Mouse (Mus musculus) B cell, adult 2 months (primary cell): ENCODE data around the gene Slc37a3.

Source experiments
- DNase-seq, 2 experiments: peaks; one replicate each; pipeline ENCODE4 v3.0.0; 2022

Gene Slc37a3

DNA sequence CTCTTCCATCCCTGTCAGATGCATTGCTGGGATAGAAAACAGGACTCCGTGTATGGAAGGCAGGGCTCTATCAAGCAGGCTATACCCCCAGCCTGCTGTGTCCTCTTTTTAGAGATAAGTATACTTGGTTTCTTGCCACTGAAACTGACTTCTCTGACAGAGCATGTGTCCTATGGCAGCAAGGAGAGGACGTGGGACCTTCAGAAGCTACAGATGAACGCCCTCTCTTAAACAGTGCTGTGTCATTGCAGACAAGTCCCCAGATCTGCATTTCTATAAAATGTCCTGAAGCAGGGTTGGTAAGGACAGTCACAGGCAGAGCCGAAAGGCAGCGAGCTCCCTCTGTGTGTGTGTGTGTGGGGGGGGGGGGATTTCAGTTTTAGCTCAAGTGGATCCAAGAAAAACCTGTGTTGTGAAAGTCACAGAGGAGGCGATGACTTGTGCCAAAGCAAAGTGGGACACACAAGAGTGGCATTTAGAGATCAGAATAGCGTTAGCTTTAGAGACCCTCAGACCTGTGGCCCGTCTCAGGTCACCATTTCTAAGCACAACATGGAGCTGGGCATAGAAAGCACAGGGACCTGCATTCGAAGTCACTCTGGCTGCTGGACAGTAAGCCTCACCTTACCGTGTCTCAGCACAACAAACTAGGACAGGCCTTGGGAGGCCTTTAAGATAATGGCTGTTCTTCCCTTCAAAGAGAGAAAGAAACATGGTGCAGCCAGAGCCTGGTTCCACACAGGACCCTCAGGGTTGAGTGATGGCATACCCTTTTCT lies 59.4 kb downstream of the Slc37a3 start:
- no peak for DNase-seq

DNA sequence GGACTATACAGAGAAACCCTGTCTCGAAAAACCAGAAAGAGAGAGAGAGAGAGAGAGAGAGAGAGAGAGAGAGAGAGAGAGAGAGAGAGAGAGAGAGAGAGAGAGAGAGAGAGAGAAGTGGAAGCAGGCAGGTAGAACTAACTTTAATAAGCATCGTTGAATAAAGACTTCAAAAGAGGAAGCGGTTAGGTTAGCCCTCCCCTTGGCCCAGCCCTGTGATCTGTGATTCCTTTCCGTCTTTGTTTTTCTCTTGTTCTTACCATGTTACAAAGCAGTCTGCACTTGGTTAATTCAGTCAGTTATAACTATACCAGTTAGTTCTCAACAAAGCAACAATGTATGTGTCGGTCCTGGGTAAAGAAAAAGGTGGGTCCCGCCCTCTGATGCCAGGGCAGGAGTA lies 61.4 kb downstream of the Slc37a3 start:
- DNase-seq, result peak; percentile 73 to 83

DNA sequence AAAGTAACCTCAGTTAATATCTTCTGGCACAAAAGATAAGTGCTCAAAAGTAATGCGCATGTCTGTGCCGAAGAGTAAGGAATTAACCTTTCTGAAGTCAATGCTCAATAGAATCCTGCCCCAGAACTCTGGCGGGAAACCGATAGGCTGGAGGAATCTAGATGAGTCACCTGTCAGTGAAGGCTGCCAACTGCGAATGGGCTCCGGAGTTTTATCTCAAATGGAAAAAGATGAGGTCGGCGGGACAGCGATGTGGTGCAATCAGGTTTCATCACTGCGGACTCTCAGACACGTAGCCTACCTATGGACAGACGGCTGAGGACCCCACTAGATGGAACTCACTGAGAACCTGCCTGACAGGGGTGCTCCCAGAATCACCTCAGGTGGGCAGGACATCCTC lies 63.0 kb downstream of the Slc37a3 start:
- DNase-seq, result no peak

DNA sequence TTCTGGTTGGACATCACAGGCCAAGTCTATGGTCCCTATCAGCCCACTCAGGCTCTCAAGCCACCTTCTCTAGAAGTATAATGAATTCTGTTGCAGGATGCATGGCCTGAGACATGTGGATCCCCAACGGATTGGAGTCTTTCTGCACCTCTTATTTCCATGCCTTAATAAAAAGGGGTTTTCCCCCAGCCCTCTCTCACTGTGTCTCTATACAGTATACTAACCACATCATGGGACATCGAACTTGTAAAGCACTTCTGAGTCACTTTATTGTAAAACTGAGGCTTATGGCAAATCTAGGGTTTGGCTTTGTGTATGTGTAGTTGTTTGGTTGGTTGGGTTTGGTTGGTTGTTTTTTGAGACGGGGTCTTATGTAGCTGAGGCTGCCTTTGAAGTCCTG lies 65.7 kb downstream of the Slc37a3 start:
- no peak for DNase-seq

DNA sequence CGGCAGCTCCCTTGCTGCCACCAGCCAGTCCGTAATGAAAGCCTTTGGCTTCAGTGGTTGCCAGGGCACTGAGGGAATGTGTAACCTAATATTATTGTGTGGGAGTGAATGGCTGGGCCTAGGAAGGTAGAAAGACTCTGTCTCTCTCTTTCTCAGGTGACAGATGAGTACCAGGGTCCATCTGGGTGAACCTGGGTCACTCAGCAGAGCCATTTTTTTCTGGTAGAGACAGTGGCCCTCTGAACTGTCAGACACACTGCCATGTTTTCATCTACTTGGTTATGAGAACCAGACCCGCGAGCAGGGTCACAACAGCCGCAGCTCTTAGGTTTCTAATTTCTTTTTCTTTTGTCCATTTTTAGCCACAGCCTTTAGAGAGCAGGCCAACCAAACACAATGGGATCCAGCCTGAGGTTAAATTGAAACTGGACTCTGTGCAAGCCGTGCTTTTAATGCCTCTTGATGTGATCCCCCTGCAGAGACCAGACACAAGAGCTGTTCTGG lies 73.1 kb downstream of the Slc37a3 start:
- DNase-seq, result no peak

DNA sequence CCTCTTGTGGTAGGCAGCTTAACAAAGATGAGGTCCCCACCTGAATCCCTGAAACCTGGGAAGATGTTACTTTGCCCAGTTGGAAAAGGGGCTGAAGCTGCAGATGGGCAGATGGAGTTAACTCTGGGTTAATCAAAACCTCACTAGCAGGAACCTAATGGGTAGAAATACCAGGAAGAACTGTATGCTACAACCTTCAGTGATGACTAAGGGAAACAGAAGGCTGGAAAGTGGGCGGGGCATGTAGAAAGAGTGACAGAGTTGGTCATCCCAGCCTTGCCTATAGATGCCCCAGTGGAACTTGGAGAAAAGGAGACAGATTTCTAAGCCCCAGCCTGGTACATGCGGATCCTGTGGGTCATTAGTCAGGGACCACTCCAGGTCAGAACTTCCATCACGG lies 76.0 kb downstream of the Slc37a3 start:
- DNase-seq, result no peak

DNA sequence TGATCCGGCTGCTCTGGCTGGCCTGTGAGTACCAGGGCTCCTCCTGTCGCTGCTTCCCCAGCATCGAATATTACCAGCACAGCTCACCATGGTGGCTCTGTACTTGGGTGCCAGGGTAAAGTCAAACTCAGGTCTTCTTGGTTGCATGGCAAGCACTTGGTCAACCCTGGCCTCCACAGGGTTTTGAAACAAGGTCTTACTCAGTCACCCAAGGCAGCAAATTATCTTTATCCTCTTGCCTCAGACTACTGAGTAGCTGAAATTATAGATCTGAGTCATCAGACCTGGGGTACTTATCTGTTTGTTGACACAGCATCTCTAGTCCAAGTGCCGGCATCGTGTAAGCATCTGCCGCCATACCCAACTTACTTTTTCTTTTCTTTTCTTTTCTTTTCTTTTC lies 80.4 kb downstream of the Slc37a3 start:
- no peak for DNase-seq

DNA sequence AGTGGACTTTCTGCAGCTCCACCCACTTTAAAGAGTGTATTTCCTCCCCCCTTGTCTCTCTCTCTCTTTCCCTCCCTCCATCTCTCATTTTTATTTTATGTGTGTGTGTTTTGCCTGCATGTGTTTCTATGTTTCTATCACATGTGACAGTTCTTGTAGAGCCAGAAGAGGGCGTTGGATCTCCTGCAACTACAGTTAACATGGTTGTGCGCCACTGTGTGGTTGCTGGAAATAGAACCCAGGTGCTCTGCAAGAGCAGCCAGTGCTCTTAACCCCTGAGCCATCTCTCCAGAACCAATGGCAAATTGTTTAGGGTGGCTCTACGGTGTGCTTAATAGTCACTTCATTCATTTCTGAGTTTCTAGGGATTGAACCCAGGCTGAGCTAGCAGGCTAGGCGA lies 81.0 kb downstream of the Slc37a3 start:
- DNase-seq, result no peak

DNA sequence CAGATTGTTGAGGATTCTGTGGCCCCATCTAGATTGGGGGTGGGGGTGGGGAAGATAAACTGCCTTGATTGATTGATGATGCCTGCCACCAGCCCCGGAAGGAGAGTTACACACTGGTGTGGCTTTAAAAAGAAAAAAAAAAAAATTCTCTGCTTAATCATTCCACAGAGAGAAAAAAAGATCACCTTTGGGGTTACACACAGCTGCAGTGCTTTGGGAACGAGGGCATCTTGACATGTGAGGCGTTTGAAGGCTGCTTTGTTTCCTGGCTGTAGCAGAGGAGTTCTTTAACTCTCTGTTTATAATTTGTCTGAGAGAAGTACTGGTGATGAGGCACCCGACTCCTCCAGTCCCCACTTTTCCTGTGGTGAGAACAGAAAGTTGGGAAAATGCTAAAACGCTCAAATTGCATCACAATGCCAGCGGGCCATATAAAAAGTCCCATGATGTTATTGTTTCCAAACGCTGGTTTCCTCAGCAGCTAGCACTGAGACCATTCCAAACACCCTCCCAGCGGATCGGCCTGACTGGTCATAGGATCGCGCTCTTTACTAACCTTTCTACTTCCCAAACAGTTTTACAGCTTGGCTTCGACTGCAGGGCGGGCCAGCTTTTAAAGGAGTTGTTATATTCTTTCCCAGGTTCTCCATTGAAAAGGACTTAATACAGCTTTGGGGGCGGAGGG lies 81.6 kb downstream of the Slc37a3 start:
- no peak for DNase-seq

DNA sequence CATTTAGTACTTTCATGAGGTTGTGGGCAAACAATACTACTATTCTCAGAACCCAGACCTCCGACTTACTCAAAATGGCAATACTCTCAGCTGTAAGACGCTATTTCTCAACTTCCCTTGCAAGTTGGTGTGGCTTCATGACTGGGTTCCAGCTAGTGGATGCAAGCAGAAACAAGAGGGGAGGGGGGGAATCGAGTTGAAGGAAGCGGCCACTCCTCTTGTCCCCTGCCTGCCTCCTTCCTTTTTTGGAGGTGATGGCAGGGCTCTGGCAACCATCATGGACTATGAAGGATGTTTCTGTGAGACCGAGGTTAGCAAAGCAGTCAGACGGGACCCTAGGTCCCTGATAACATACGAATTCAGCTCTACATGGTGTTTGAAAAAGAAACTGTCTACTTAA lies 87.8 kb downstream of the Slc37a3 start:
- no peak for DNase-seq

DNA sequence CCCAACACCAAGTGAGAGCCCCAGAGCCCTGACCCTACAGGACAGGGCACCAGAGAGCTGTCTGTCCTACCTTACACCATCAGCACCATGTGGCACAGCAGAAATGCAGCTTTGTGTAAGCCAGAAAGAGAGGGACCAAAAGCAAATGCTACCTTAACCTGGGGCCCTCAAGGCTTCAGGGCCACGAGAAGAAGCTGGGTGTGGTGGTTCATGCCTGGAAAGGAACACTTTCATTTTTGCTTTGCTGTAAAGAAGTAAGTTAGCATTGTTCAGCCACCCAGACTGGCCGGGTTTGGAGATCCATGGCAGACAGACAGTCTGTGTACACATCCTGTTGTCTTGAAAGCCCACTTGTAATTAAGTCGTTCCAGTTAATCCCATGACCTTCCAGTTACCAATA lies 89.7 kb downstream of the Slc37a3 start:
- no peak for DNase-seq

DNA sequence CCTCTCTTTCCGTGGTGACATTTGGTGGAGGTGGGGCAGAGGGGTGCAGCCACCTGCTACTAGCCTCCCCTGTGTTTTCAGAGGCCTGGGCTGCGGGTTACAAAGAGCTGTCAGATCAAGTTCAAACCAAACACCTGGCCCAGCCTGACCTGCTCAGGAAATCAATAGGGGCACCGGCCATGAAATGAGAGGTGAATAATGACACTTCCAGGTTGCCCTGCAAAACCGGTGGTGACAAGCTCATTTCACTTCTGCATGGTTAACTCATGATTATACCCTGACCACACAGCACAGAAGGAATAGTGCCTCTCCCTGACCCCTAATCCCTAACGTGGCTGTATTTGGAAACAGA lies 90.8 kb downstream of the Slc37a3 start:
- no peak for DNase-seq

DNA sequence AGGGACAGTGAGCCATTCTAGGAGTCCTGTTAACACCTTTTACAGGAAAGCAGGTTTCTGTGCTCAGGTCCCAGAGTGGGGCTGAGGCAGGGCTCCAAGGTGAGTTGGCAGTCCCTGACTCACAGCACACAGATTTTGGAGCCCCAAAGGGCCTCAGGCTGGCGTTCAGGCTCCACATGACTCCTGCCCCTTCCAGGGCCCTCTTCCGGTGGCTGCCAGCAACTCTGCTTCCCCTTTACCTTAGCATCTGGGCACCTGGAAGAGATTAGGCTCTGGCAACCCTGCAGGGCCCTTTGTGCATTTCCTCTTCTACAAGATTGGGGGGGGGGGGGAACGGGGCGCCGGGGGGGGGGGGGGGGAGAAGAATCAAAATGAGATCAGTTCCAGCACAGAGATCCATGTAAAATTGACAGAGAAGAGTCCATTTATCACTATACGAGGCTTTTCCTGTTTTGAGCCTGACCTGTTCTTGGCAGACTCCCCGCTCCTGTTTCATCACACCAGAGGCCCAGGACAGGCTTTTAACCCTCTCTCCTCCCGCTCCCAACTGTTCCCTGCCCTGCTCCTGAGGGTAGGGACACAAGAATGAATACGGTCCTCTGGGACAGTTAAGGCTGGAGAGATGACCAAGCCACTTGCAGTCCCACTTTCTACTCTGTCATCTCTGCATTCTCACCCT lies 91.3 kb downstream of the Slc37a3 start:
- DNase-seq, result peak; percentile 44 to 49

DNA sequence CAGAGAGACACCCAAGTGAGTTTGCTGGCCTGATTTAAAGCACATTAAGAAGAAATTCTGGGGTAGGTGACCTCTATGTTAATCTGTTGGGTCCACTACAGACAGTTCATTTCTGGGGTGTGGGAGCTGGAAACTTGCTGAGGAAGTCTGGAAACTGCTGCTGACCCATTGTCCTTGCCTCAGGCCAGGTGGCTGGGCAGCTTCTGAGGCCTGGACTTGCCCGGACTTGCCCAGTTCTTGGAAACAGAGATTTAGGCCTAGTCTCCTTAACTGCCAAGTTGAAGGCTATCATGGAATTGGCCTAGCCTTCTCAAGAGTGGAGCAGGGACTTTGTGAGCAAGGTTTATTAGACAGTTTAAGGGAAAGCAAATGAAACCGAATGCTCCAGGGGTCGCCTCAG lies 92.6 kb downstream of the Slc37a3 start:
- DNase-seq, result no peak
